Mouse (Mus musculus) thymus, adult 2 months (tissue): ENCODE measurements around the gene Ldah.

Experiments used
- CTCF ChIP-seq: fragments of 200-500 bp; IDR thresholded peaks from 2 replicates; pipeline ENCODE4 v1.5.1; 2012; ENCODE audit warnings: mild to moderate bottlenecking, control low read depth, low read length, moderate library complexity, borderline replicate concordance; ENCODE audit not compliant: control insufficient read depth, poor library complexity, insufficient read depth; ENCODE audit errors: extremely low read depth
- POLR2A ChIP-seq: fragments of 200-500 bp; IDR thresholded peaks from 2 replicates; pipeline ENCODE4 v1.6.1; 2012; ENCODE audit warnings: mild to moderate bottlenecking, low read length, control low read depth, moderate library complexity; ENCODE audit not compliant: control insufficient read depth, poor library complexity, insufficient read depth; ENCODE audit errors: extremely low read depth

- TF ChIP-seq CTCF: no peak
- no peak for TF ChIP-seq POLR2A
Measured at GRCm38 (mm10) chr12:8325245-8325942, 117.5 kb downstream of the Ldah start.
